Mouse (Mus musculus) gastrocnemius, postnatal 14 days (tissue): ENCODE measurements around the gene Cyp2d26. TPM values are rescaled to one million over a fixed set of nuclear protein-coding genes. Genes with fewer than 3 reads are reported as not detected.

Experiments used
- DNase-seq: peaks from one replicate; pipeline ENCODE4 v3.0.0; 2021; ENCODE audit warnings: mixed read lengths
- intact Hi-C: fragments of 180-260 bp; cut with DNase I; formaldehyde crosslinking; loops from one replicate; pipeline ENCODE4 v1.15.1; 2025; ENCODE audit warnings: low total_unique reads
- long read RNA-seq, 2 experiments: library from polyadenylated mRNA; stranded (forward); transcript quantifications; one replicate each; pipeline ENCODE4 v2.0.0; 2021
- total RNA-seq, 2 experiments: library from RNA; stranded (reverse); gene quantifications; 2 replicates each; pipeline ENCODE4 v1.2.3; 2021

Cyp2d26 gene
- not detected for total RNA-seq
- long read RNA-seq, experiment 1: 0 reads
- long read RNA-seq, experiment 2: 0 reads

- no peak for DNase-seq
- intact Hi-C loops: no loop called here
These were observed at the start of gene Cyp2d26 for GRCm38 (mm10) chr15:82794277-82794676. TSS of gene Cyp2d26 (minus strand) at chr15:82794294.

GRCm38 (mm10) chr15:82839146-82839545, 45.1 kb upstream of the Cyp2d26 start:
- intact Hi-C loops: no loop called here
- no peak for DNase-seq

- no peak for DNase-seq
- intact Hi-C loops: no loop called here
These were observed 35.8 kb upstream of the Cyp2d26 start for GRCm38 (mm10) chr15:82829917-82830316.

GRCm38 (mm10) chr15:82825866-82826265, 31.8 kb upstream of the Cyp2d26 start:
- intact Hi-C loops: no loop called here

GRCm38 (mm10) chr15:82822347-82822746, 28.3 kb upstream of the Cyp2d26 start:
- intact Hi-C loops: no loop called here
- no peak for DNase-seq

More at GRCm38 (mm10) chr15:82825866-82826265, 31.8 kb upstream of the Cyp2d26 start:
- DNase-seq: no peak

GRCm38 (mm10) chr15:82821657-82822056, 27.6 kb upstream of the Cyp2d26 start:
- no peak for DNase-seq
- intact Hi-C loops: no loop called here

- DNase-seq: no peak
- intact Hi-C loops: loop anchor here (2.0 to 10.0 kb wide), 2 partner anchors 222 to 290 kb away; no protein-coding TSS in a partner anchor
These were observed 21.2 kb upstream of the Cyp2d26 start for GRCm38 (mm10) chr15:82815296-82815695.

GRCm38 (mm10) chr15:82814806-82815205, 20.7 kb upstream of the Cyp2d26 start:
- DNase-seq: peak; percentile 33
- intact Hi-C loops: loop anchor here (2.0 to 10.0 kb wide), 2 partner anchors 222 to 290 kb away; no protein-coding TSS in a partner anchor

GRCm38 (mm10) chr15:82814321-82814720, 20.2 kb upstream of the Cyp2d26 start:
- no peak for DNase-seq
- intact Hi-C loops: loop anchor here (2.0 to 10.0 kb wide), 2 partner anchors 222 to 290 kb away; no protein-coding TSS in a partner anchor

GRCm38 (mm10) chr15:82810556-82810955, 16.5 kb upstream of the Cyp2d26 start:
- DNase-seq: no peak
- intact Hi-C loops: loop anchor here (10.0 kb wide), 1 partner anchor 294 kb away; no protein-coding TSS in a partner anchor

- intact Hi-C loops: loop anchor here (5.0 kb wide), 1 partner anchor 398 kb away; no protein-coding TSS in a partner anchor
- no peak for DNase-seq
These were observed 15.4 kb upstream of the Cyp2d26 start for GRCm38 (mm10) chr15:82809511-82809910.

- intact Hi-C loops: loop anchor here (5.0 kb wide), 1 partner anchor 400 kb away; no protein-coding TSS in a partner anchor
These were observed 13.1 kb upstream of the Cyp2d26 start for GRCm38 (mm10) chr15:82806969-82807763.

GRCm38 (mm10) chr15:82804708-82805639, 10.9 kb upstream of the Cyp2d26 start:
- peak; percentile 67 for DNase-seq
- intact Hi-C loops: loop anchor here (5.0 kb wide), 1 partner anchor 402 kb away; no protein-coding TSS in a partner anchor

More at GRCm38 (mm10) chr15:82806969-82807763, 13.1 kb upstream of the Cyp2d26 start:
- no peak for DNase-seq

- DNase-seq: no peak
- intact Hi-C loops: no loop called here
These were observed 1.9 kb upstream of the Cyp2d26 start for GRCm38 (mm10) chr15:82795936-82796440.

- intact Hi-C loops: no loop called here
- DNase-seq: no peak
These were observed 226 bp downstream of the Cyp2d26 start for GRCm38 (mm10) chr15:82793868-82794267.

GRCm38 (mm10) chr15:82793454-82793853, 640 bp downstream of the Cyp2d26 start:
- intact Hi-C loops: no loop called here
- DNase-seq: no peak

GRCm38 (mm10) chr15:82792566-82792965, 1.5 kb downstream of the Cyp2d26 start:
- no peak for DNase-seq
- intact Hi-C loops: no loop called here

- no peak for DNase-seq
- intact Hi-C loops: no loop called here
These were observed 9.5 kb downstream of the Cyp2d26 start for GRCm38 (mm10) chr15:82784581-82784980.

- no peak for DNase-seq
- intact Hi-C loops: loop anchor here (2.0 kb wide), 1 partner anchor 101 kb away; no protein-coding TSS in a partner anchor
These were observed 10.3 kb downstream of the Cyp2d26 start for GRCm38 (mm10) chr15:82783800-82784199.
